Mouse (Mus musculus) thymus, adult 2 months (tissue): ENCODE results near the gene Cd200.

Source experiments
- CTCF ChIP-seq: fragments of 200-500 bp; IDR thresholded peaks from 2 replicates; pipeline ENCODE4 v1.5.1; 2012; ENCODE audit warnings: mild to moderate bottlenecking, control low read depth, low read length, moderate library complexity, borderline replicate concordance; ENCODE audit not compliant: control insufficient read depth, poor library complexity, insufficient read depth; ENCODE audit errors: extremely low read depth
- POLR2A ChIP-seq: fragments of 200-500 bp; IDR thresholded peaks from 2 replicates; pipeline ENCODE4 v1.6.1; 2012; ENCODE audit warnings: mild to moderate bottlenecking, low read length, control low read depth, moderate library complexity; ENCODE audit not compliant: control insufficient read depth, poor library complexity, insufficient read depth; ENCODE audit errors: extremely low read depth

- TF ChIP-seq POLR2A: no peak
- no peak for TF ChIP-seq CTCF
These were observed 59.1 kb downstream of the Cd200 start for GRCm38 (mm10) chr16:45349523-45350298.
